Mouse (Mus musculus) layer of hippocampus, adult 9-11 months (tissue): ENCODE measurements around the gene Fam198b.

Experiments used
- DNase-seq: peaks from one replicate; pipeline ENCODE4 v3.0.0; 2022

Gene Fam198b

DNA sequence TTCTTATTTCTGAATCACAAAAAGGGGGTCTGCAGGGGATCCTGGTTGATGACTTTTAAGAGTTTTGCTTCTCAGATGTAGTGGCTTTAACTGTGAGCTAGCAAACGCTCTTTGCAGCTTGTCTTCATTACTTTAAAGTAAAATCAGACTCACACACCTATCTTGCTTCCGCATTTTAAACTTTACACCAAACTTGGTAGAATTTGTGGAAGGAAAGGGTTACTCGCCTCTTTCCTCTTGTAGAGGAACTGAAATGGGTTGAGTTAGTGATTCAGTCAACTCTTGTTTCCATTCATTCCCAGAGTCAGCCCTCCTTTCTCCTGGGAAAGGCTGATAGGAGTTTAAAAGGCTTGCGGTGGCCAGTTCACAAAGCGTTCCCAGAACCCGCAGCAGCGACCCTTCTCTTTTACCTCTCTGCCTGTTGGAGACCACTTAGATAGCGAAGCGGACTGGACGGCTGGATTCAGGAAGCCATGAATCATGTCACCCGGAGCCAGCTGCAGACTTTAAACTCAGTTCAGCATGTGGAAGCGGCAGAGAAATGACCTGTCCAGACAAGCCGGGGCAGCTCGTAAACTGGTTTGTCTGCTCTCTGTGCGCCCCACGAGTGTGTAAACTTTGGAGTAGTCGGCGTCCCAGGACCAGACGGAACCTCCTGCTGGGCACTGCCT is 1.5 kb downstream of the Fam198b start:
- no peak for DNase-seq

DNA sequence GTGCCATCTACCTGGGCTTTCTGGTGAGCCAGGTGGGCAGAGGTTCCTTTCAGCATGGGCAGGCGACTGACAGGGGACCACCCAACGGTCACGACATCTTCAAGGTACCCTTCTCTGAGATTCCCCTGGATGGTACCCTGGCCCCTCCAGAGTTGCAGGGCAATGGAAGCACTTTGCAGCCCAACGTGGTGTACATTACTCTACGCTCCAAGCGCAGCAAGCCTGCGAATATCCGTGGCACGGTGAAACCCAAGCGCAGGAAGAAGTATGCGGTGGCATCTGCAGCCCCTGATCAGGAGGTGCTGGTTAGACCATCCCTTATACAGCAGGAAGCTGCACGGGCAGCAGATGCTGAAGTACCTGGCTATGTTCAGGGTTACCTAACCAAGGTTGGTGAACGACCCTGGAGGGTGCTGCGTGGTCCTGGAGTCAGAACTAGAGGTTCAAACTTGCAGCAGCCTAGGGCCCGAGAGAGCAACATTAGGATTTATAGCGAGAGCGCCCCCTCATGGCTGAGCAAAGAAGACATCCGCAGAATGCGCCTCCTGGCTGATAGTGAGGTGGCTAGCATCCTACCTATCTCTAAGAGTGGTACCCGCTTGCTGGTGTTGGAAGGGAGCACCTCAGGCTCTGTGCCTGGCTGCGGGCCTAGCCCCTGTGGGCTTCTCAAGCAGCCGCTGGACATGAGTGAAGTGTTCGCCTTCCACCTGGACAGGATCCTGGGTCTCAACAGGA is 2.2 kb downstream of the Fam198b start:
- no peak for DNase-seq

GRCm38 (mm10) chr3:79887161-79887855 is 3.0 kb downstream of the Fam198b start:
- DNase-seq, result peak; percentile 21

DNA sequence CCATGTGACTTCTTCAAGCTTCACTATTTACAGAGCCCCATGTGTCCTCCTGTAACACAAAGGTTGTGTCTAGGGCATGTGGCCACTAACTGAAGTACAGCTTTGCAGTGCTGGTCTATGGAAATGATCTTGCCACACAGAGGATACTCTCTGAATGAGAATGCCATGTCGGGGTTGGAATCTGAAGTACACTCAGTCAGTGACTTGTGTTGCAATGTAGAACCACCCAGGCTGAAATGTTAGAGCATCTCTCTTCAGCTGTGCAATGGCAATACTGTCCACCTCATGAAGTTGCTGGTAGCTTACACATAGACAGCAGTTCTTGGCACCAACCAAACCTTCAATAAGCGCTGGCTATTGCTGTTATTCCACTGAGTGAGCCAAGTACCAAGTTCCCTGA is 3.6 kb downstream of the Fam198b start:
- DNase-seq, result no peak

GRCm38 (mm10) chr3:79897534-79898370 is 13.4 kb downstream of the Fam198b start:
- peak; percentile 15 for DNase-seq

GRCm38 (mm10) chr3:79898514-79898913 is 14.2 kb downstream of the Fam198b start:
- DNase-seq, result no peak

DNA sequence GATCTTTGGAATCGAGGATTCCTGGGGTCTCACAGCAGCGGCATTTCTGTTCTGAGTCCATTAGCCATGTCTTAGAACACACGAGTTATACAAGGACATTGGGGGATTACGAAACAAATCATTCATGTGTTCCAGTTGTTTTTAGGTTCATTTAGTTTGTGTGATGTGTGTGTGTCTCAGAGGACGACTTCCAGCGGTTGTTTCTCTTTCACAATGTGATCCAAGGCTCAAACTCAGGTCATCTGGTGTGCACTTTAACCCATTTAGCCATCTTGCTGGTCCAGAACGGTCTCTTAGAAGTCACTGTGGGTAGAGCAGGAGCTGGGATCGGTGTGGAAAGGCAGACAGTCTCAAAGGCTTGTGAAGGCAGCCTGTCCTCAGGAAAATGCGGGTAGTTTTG is 15.6 kb downstream of the Fam198b start:
- DNase-seq, result no peak

DNA sequence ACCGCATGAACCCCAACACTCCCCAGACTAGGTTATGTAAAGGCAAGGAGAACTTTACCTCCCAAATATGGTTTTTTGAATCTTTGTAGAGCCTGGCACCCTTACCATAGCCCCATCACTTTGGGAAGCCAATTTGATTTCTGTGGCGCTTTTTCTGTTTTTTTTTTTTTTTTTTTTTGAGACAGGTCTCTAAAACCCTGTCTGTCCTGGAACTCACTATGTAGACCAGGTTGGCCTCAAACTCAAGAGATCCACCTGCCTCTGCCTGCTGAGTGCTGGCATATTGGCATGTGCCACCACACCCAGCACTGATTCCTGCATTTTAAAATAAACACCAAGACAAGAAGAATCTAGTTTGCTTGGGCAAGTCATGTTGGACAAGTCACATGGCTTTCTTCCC is 16.2 kb downstream of the Fam198b start:
- DNase-seq, result no peak

DNA sequence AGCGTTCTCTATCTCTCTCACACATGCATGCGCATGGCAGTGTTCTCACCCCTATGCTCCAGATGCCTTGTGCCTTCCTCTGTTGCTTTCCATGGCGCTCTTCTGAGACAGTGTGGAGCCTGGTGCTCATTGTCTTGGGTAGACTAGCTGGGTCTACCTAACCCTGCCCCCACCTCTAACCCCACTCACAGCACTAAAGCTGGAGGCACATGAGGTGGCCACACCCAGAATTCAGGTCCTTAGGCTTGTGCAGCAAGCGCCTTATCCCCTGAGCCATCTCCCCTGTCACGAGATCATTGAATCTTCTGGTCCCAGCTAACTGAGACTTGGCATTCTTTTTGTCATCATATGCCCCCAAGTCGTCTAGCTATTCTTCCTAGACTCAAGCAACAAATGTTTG is 17.0 kb downstream of the Fam198b start:
- DNase-seq, result no peak

- no peak for DNase-seq
Measured at GRCm38 (mm10) chr3:79901734-79902133, 17.4 kb downstream of the Fam198b start.

DNA sequence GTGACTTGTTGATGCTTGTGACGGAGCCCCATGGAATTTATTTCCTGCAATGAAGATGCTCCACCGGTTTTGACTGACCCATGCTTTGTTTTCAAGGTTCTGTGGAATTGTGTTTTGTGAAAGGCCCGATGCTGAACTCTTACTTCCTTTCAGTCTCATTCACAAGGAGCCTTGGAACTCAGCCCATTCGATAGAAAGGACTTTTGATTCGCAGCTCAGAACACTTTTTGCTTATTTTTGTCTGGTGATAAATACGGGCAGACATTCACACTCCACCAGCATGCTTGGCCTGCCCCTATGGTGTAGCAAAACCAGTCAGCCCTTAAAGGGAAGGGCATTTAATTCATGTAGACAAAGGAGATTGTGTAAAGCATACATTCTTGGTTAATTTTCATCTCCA is 19.5 kb downstream of the Fam198b start:
- peak; percentile 14 for DNase-seq

DNA sequence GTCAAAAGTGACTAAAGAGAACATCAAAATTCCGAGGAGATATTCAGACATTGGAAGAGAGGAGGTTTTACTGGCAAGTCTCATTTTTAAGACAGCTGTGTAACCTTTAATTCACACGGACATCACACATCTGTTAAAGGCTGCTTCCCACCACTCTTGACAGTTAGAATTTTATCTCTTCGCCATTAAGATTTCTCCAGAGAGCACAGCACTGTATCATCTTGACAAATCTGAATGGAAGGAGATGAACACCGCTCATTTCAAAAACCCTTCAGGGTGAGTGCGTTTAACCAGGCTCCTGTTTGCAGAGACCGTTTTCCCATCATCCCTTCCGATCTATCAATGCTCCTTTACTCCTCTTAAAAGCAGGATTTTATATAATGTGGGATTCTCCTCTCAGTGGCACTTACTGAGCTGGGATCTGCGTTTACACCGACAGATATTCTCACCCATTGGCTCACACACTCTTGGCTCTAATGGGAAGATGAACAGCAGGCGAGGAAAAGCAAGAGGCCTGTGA is 20.0 kb downstream of the Fam198b start:
- no peak for DNase-seq

DNA sequence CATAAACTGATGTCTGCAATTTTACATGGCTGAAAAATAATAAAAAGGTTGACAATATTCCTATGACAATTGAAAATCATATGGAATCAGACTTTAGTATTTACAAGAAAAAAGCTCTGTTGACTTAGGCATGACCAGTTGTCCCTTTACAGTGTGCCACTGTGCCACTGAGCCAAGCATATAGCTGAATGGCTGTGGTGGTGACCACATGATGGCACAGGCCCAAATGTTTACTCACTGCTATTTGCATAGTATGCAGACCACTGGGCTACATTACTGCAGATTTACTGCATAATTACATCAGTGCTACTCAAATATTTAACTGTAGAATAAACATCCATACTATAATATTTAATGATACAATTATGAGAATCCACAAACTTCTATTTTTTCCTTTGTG is 21.1 kb downstream of the Fam198b start:
- DNase-seq, result no peak

- no peak for DNase-seq
Measured at GRCm38 (mm10) chr3:79906250-79907045, 22.1 kb downstream of the Fam198b start.

DNA sequence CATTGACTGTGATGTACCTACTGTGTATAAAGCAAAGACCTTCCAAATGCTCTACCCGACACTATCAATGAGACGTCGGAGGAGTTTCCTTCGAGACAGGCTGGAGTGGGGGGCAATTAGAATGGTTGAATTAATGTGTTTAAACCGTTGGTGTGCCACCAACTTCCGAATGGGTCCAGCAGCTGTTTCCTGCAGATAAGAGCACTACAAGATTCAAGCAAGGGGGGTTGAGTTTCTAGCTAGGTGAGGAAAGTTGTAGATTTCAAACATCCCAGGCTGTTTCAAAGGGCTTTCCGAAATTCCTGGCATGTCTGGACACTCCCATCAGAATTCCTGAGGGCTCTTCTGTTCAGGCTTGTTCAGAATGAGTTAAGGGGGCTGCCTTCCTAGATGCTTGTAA is 22.9 kb downstream of the Fam198b start:
- no peak for DNase-seq

GRCm38 (mm10) chr3:79910375-79911141 is 26.2 kb downstream of the Fam198b start:
- no peak for DNase-seq

DNA sequence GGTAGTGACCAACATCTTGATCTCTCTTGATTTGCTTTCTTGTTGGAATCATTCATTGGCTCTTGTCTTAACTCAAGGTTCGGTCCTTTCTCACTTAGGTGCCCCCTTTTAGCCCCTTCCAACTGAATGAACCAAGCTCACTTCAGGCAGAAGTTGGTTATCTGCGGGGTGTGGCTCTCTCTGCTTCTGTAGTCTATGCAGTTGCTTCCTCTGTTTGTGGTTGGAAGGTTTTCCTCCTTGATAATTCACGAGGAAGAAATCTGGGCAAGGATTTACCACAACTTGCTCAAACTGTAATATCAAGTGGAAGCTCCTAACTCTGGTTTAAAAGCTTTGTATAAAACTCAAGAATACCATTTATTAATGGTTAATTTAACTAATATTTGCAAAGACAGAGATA is 26.8 kb downstream of the Fam198b start:
- DNase-seq, result no peak

DNA sequence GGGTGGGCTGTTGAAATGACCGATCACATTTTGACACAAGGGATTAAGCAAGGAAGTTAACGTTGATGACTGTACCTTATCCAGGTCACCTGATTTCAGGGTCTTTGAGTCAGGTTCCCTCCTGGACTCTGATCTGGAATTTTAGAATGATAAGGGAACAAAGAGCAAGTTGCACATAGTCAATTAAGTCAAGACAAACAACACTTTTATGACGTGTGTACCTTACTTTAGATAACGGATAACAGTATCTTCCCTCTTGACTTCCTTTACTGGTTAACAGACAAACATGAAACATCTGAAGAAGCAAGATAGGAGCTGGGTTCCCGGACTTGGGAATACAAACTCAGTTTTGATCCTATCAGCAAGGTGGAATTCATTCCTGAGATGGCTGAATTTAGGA is 29.7 kb downstream of the Fam198b start:
- no peak for DNase-seq

- no peak for DNase-seq
Measured at GRCm38 (mm10) chr3:79916185-79916584, 31.9 kb downstream of the Fam198b start.

GRCm38 (mm10) chr3:79918761-79919160 is 34.4 kb downstream of the Fam198b start:
- DNase-seq, result no peak
